Mouse (Mus musculus): ENCODE data around the gene Prkn.

- TF ChIP-seq CTCF (IDR thresholded peaks at IDR 0.05; ENCODE audit: extremely low read depth, insufficient read depth, low read length) (no peak), POLR2A (IDR thresholded peaks at IDR 0.05; ENCODE audit: extremely low read depth, insufficient read depth, low read length) (no peak)
These were observed 580.7 kb downstream of the Prkn start for GRCm38 (mm10) chr17:11420839-11421238.
